Mouse (Mus musculus): ENCODE measurements around the gene Gstt1.
"Not testable (repeated sequence)": the region's sequence is repeated elsewhere in the genome, so short reads cannot be mapped to it uniquely, and the experiment has no call there.

Gene Gstt1

DNA sequence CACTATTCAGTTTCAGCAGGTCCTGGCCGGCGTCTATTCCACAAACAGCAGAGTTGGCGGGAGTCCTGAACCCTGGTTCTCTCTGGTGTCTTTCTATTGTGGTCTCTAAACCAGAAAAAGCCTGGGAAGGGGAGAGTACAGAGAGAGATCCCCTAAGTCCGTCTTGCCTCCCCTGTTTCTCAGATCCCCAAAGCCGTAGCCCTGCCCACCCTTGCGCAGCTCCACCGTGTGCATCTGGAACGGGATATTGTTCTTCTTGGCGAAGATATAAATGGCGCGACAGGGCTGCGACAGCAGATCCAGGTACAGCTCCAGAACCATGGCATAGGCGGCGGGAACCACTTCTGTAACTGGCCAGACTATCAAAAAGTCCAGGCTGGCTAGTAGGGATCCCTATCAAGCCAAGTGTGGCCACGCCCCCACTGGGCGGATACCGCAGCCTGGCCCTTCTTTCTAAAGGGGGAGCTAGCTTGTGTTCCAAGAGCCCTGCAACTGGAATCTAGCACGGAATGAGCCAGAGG lies at the start of gene Gstt1:
Gene Gstt1, minus strand, starts transcription at position 409 of the 521 bp plus-strand sequence.
- DNase-seq (ENCODE audit: low spot score in 2 of 2) = peak; percentile 17 to 18

GRCm38 (mm10) chr10:75845306-75845930 lies 47.0 kb upstream of the Gstt1 start:
- DNase-seq (ENCODE audit: low spot score in 2 of 2) = no peak

- no peak for DNase-seq (ENCODE audit: low spot score in 2 of 2)
Observed at GRCm38 (mm10) chr10:75844800-75845199, 46.4 kb upstream of the Gstt1 start.

- DNase-seq (ENCODE audit: low spot score in 2 of 2) = not testable (repeated sequence)
Observed at GRCm38 (mm10) chr10:75843898-75844297, 45.5 kb upstream of the Gstt1 start.

- no peak for DNase-seq (ENCODE audit: low spot score in 2 of 2)
Observed at GRCm38 (mm10) chr10:75839092-75839491, 40.7 kb upstream of the Gstt1 start.

DNA sequence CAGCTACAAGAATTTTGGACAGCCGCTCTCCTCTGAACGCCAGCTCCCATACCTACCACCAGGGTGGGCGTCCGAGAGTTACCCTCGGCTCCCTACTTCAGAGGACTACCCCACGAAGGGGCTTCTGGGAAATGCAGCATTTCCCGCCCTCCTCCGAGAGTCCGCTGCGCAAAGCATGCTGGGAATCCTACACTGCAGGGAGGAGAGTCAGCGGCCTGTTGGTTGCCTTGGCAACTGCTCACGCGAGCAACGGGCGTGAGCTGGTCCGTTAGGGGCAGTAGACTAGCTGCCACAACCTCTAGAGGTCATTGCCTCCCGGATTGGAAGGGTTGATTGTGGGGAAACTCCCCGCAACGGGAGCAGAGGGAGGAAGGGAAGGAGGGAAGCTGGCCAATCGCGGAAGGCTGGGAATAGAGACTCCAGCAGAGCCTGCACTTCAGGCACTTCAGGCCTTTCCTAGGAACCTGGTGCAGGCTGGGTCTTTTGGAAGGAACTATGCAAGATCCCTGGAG lies 38.9 kb upstream of the Gstt1 start, which contains the start of gene Gstt2:
Gene Gstt2, minus strand, starts transcription at position 177 of the 512 bp plus-strand sequence.
- peak; percentile 61 to 86 for DNase-seq (ENCODE audit: low spot score in 2 of 2)

DNA sequence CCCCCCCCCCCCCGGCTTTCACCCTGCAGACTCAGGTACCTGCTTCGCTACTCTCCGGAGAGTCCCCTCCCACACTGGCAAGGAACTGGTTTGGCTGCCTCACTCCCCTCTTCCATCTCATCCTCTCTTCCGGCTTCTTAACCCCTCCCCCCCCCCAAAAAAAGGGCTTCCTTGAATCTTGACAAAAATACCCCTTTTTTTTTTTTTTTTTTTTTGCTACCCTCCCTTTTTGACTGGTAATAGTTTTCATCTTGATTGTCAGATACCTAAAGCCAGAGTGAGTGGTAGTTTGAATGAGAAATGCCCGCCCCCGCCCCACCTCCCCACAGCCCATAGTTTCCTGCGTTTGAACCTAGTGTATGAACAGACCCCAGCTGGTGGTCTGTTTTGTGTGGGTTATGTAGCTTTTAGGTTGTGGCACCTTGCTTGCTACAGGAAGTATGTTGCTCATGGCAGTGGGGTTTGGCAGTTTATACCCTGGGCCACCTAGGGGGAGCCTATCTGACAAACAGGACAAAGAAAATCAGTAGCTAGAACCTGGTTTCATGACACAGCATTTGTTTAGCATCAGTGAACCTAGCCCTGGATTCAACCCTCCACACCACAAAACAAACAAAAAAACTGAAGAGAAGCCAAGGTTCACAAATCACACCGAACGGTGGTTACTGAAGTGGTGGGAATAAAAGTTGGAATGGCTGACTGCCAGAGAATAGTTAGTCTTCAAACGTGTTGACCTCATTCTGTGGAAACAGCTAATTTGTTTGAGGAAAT lies 37.6 kb upstream of the Gstt1 start:
- DNase-seq (ENCODE audit: low spot score in 2 of 2) = no peak

- DNase-seq (ENCODE audit: low spot score in 2 of 2) = no peak
Observed at GRCm38 (mm10) chr10:75835307-75835706, 36.9 kb upstream of the Gstt1 start.

GRCm38 (mm10) chr10:75834721-75835120 lies 36.3 kb upstream of the Gstt1 start:
- no peak for DNase-seq (ENCODE audit: low spot score in 2 of 2)

DNA sequence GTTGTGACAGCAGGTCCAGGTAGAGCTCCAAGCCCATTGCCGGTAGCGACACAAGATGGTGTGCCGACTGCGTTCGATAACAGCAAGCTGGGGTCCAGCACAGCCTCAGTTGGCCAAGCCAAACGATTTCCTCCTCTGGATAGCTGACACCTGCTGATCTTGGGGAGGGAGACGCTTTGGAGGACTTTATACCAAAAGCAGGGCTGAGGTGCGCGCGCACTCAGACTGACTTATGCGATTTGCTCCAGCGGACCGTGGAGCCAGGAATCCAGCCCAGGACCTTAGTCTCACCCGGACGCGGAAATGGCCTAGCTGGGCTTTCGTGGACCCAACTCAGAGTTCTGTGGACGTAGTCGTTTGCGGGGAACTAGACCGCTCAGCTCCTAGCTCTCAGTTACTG lies 35.9 kb upstream of the Gstt1 start:
- DNase-seq (ENCODE audit: low spot score in 2 of 2) = peak in 1 of 2 experiments; percentile 52

DNA sequence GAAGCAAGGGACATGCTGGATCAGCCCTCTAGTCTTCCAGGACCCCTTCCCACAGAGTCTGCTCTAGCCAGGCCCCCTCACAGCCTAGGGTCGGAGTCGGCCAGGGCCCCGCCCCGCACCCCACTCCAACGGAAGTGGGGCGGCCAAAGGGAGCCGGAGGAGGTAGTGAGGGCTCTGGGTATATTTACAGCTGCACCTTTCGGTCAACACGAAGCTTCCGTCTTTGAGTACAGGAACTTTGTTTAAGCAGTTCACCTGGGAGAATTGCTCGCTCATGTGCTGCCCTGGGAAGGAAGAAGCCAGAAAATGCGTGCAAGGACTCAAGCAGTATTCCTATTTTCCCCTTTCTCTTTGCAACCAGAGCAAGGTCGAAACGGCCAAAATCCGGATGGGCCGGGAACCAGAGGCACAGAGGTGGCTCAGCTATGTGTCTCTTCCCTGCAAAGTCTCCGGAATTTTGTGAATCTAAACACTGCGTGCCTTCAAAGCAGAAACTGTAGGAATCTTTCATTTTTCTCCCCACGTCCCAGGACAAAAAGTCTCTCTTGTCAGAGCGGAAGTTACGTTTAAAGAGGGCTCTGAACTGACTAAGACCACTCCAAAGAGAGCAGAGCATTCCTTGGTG lies 35.2 kb upstream of the Gstt1 start:
- no peak for DNase-seq (ENCODE audit: low spot score in 2 of 2)

- no peak for DNase-seq (ENCODE audit: low spot score in 2 of 2)
Observed at GRCm38 (mm10) chr10:75832272-75832895, 34.0 kb upstream of the Gstt1 start.

- DNase-seq (ENCODE audit: low spot score in 2 of 2) = no peak
Observed at GRCm38 (mm10) chr10:75830275-75830670, 31.9 kb upstream of the Gstt1 start.

- DNase-seq (ENCODE audit: low spot score in 2 of 2) = no peak
Observed at GRCm38 (mm10) chr10:75829529-75830274, 31.3 kb upstream of the Gstt1 start.

DNA sequence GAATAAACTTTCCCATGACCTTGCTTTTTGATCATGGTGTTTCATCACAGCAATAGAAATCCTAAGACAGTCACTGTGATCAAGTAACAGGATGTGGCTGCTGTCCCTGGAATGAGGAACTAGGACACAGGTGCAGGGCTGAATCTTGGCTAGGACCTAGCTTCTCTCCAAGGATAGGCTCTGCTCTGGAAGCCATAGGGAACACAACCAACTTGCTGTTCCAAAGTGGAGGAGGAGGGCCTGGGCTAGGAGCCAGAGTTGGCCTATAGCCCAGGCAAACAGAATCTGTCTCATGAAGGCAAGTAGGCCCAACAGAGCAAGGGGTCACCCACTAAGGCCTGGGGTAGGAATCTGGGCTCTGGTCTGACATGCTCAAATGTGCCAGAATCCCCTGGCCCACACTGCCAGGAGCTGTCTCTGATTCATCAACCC lies 30.1 kb upstream of the Gstt1 start:
- DNase-seq (ENCODE audit: low spot score in 2 of 2) = peak in 1 of 2 experiments; percentile 78

- peak in 1 of 2 experiments; percentile 73 for DNase-seq (ENCODE audit: low spot score in 2 of 2)
Observed at GRCm38 (mm10) chr10:75827668-75828360, 29.4 kb upstream of the Gstt1 start.

GRCm38 (mm10) chr10:75824530-75824929 lies 26.1 kb upstream of the Gstt1 start:
- DNase-seq (ENCODE audit: low spot score in 2 of 2) = no peak

- no peak for DNase-seq (ENCODE audit: low spot score in 2 of 2)
Observed at GRCm38 (mm10) chr10:75823782-75824181, 25.4 kb upstream of the Gstt1 start.

GRCm38 (mm10) chr10:75822443-75822842 lies 24.1 kb upstream of the Gstt1 start, which contains the start of gene Gstt4:
TSS of gene Gstt4 (minus strand) at chr10:75822543.
- DNase-seq (ENCODE audit: low spot score in 2 of 2) = no peak

DNA sequence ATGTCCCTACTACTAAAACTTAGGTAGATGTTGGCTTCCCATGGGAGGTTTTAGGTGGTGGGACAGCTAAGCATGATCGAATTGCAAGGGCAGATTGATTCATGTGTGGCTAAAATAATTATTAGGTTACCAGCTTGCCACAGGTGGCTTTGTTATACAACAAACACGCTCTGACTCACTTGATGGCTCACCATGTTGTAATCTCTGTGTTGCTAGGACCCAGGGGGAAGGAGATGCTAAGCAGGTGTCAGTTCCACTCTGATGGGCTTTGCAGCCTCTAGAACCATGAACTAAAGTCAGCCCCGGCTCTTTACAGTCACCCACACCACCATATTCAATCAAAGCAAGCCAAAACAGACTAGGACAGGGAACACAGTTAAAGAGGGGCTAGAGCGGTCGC lies 21.5 kb upstream of the Gstt1 start:
- no peak for DNase-seq (ENCODE audit: low spot score in 2 of 2)

Measured in cerebellum, postnatal 4 days (tissue).